Mouse (Mus musculus): Measurements from ENCODE around the gene Zfyve21. TPM values are rescaled to one million over a fixed set of nuclear protein-coding genes. Genes with fewer than 3 reads are reported as not detected.

Gene Zfyve21
- polyA plus RNA-seq (2015; fragmentation: Nextera tagmentation; extraction: Ambion mirVana), result 39.8 and 64.0 TPM in 2 replicates

DNA sequence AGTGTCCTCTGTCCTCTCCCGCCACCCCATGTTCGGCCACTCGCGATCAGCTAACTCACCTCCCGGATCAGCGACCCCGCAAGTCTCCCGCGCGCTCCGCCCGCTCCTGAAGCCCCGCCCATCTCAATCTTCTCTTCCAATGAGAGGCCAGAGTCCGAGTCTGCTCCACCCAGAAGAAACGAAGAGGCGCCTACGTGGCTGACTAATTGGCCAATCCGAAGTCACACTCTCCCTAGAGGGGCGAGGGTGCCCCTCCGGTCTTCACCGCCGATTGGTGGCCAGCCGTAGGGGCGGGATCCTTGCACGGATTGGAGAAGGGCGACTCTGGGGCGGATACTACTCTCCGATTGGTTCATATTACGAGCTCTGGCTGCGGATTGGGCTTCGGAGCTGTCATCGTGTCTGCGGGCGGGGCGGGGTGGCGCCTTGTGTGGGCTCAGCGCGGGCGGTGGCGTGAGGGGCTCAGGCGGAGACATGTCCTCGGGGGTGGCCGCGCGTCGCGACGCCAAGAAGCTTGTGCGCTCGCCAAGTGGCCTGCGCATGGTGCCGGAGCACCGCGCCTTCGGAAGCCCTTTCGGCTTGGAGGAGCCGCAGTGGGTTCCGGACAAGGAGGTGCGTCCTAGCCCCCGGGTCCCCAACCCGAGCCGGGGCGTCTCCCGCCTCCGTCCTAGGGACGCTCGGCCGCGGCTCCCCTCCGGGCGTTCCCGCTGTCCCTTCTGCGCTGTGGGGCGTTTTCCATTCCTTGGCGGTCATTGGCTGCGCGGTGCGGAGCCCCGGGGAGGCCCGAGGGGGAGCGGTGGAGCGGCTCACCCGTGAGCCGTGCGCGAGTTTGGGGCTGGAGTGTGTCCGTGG lies at the start of gene Zfyve21, which contains the start of gene Xrcc3:
Zfyve21 (plus strand) TSS at position 405 of the 852 bp plus-strand sequence.
Xrcc3 (minus strand) TSS at position 108 of the 852 bp plus-strand sequence.
- under 1% methylated on average over 87 of the region's 87 CpGs for WGBS
- H3K9me3 ChIP-seq (replicated peaks), result no peaks in the 10 kb centered on the region
- no peaks in the 10 kb centered on the region for H3K27me3 ChIP-seq (replicated peaks)
- H3K4me2 ChIP-seq, result peak within 1 kb of the TSS; percentile 95
- H3K36me3 ChIP-seq, result no peaks in the 10 kb centered on the region; the same call in 1 of the 2 replicates
- H3K9ac ChIP-seq (replicated peaks), result peak within 1 kb of the TSS; percentile 72
- peak within 1 kb of the TSS; percentile 87 for H3K27ac ChIP-seq (replicated peaks)
- H3K4me3 ChIP-seq (replicated peaks), result peak within 1 kb of the TSS; percentile 91
- peaks cover 50% of the 10 kb centered on the region for H3K4me1 ChIP-seq
- ATAC-seq (ENCODE audit: low FRiP score), result peak; percentile 99

DNA sequence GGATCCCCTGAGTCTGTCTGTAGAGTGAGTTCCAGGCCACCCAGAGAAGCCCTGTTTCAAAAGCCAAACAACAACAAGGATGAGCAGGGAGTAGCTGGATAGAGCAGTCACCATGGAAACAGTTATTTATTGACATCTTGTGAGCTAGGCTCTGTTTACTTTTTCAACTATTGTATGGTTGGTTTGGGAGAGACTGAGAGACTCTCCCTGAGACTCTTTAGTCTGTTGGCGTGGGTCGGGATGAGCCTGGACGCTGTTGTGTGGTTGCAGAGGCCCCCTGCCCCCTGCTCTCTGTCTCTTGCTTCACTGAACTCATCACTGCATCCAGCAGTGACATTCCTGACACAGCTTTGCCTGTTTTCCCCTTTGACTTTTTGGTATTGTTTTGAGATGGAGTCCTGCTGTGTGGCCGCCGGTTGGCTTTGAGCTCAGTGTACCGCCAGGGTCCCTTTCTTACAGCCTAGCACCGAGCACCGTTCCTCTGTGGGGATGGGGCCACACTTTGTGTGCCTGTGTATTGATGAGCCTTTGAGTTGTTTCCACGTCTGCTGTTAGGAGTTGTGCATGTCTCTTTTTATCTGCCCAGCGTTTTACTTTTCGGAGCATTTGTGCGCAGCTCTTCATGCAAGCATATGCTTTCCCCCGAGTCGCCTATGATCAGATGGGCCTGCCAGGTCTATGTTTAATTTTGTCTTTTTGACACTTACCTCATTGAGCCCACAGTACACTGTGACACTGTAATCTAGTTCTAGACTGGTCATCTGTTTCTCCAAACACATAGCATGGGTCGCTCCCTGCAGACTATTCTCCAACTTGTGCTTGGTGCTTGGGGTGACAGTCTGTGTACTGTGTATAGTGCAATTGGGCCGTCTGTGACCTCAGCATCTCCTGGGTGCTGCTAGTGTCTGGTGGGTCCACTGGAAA lies 47.4 kb upstream of the Zfyve21 start:
- no peak overlapping the region for H3K9ac ChIP-seq (replicated peaks)
- H3K36me3 ChIP-seq, result no peaks in the 10 kb centered on the region
- WGBS, result 25% methylated on average over 16 of the region's 16 CpGs
- H3K27ac ChIP-seq (replicated peaks), result peak overlapping the region; percentile 33
- peak overlapping the region; percentile 15 for H3K4me2 ChIP-seq
- no peaks in the 10 kb centered on the region for H3K9me3 ChIP-seq (replicated peaks)
- no peak for ATAC-seq (ENCODE audit: low FRiP score)
- H3K4me3 ChIP-seq (replicated peaks), result no peak overlapping the region
- H3K4me1 ChIP-seq, result peaks cover 59% of the 10 kb centered on the region
- H3K27me3 ChIP-seq (replicated peaks), result no peaks in the 10 kb centered on the region

- 93% methylated on average over 10 of the region's 10 CpGs for WGBS
- Histone ChIP-seq H3K4me2 (no peak overlapping the region), H3K36me3 (peaks cover 13% of the 10 kb centered on the region), H3K9me3 (replicated peaks) (no peaks in the 10 kb centered on the region), H3K4me3 (replicated peaks) (no peak overlapping the region), H3K27me3 (replicated peaks) (no peaks in the 10 kb centered on the region), H3K27ac (replicated peaks) (no peak overlapping the region), H3K9ac (replicated peaks) (no peak overlapping the region), H3K4me1 (peaks cover 43% of the 10 kb centered on the region)
- ATAC-seq (ENCODE audit: low FRiP score), result no peak
These were observed 45.5 kb upstream of the Zfyve21 start for GRCm38 (mm10) chr12:111768322-111768928.

DNA sequence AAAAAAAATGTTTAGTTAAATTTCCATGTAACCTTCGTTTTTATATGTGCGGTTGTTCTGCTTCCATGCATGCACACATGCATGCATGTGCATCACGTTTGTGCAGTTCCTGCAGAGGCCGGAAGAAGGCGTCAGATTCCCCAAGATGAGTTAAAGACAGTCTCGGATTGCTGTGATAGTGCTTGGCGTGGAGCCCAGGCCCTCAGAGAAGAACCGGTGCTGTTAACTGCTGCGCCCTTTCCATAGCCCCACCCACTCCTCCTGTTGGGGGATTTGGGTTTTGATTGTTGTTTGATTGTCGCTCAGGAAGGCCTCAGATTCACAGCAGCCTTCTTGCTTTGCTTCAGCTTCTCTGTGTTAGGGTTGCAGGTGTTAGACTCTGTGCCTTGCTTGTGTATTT lies 44.7 kb upstream of the Zfyve21 start:
- Histone ChIP-seq H3K27ac (replicated peaks) (peak overlapping the region; percentile 64), H3K27me3 (replicated peaks) (no peaks in the 10 kb centered on the region), H3K36me3 (peaks cover 22% of the 10 kb centered on the region), H3K9ac (replicated peaks) (no peak overlapping the region), H3K9me3 (replicated peaks) (no peaks in the 10 kb centered on the region), H3K4me3 (replicated peaks) (no peak overlapping the region), H3K4me2 (no peak overlapping the region), H3K4me1 (peaks cover 38% of the 10 kb centered on the region)
- ATAC-seq (ENCODE audit: low FRiP score), result no peak
- WGBS, result 29% methylated on average over 10 of the region's 10 CpGs

GRCm38 (mm10) chr12:111769816-111770577 lies 44.0 kb upstream of the Zfyve21 start:
- Histone ChIP-seq H3K9ac (replicated peaks) (no peak overlapping the region), H3K4me3 (replicated peaks) (no peak overlapping the region), H3K36me3 (peaks cover 29% of the 10 kb centered on the region), H3K4me2 (no peak overlapping the region), H3K9me3 (replicated peaks) (no peaks in the 10 kb centered on the region), H3K27ac (replicated peaks) (peak overlapping the region; percentile 64), H3K27me3 (replicated peaks) (no peaks in the 10 kb centered on the region), H3K4me1 (peaks cover 35% of the 10 kb centered on the region)
- ATAC-seq (ENCODE audit: low FRiP score), result no peak
- 44% methylated on average over 8 of the region's 9 CpGs for WGBS

DNA sequence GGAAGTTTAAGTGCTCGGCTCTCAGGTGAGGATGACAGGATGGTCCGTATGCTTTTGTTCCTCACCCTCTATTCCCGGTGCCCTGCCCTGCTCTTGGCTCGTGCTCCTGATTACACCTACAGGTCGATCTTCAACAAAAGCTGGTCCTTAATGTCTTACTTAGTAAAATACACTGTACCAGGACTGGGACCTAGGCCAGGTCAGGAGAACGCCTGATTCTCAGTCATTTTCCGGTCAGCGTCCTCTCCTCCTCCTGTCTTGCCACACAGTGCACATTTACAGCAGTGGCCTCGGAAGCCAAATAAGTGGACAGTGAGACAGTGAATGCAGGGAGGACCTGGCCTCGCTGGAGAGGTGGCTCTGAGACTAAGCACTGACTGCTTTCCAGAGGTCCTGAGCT lies 43.3 kb upstream of the Zfyve21 start:
- Histone ChIP-seq H3K4me2 (no peak overlapping the region), H3K4me3 (replicated peaks) (no peak overlapping the region), H3K27ac (replicated peaks) (no peak overlapping the region), H3K27me3 (replicated peaks) (no peaks in the 10 kb centered on the region), H3K9me3 (replicated peaks) (no peaks in the 10 kb centered on the region), H3K36me3 (peaks cover 35% of the 10 kb centered on the region), H3K4me1 (peaks cover 30% of the 10 kb centered on the region), H3K9ac (replicated peaks) (no peak overlapping the region)
- WGBS, result 86% methylated on average over 10 of the region's 10 CpGs
- no peak for ATAC-seq (ENCODE audit: low FRiP score)

DNA sequence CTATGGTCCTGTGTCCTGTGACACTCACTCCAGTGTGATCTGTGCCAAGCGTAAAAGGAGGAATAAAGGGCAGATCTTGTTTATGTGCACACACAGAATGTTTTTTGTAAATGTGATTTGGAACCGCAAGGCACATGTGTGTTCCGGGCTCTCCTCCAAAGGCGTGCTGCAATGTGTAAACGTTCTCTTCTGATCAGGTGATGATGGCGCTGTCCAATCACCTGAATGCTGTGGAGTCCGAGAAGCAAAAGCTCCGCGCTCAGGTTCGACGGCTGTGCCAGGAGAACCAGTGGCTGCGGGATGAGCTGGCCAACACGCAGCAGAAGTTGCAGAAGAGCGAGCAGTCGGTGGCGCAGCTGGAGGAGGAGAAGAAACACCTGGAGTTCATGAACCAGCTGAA lies 39.8 kb upstream of the Zfyve21 start:
- H3K4me3 ChIP-seq (replicated peaks), result no peak overlapping the region
- peaks cover 12% of the 10 kb centered on the region for H3K4me1 ChIP-seq
- no peaks in the 10 kb centered on the region for H3K9me3 ChIP-seq (replicated peaks)
- H3K9ac ChIP-seq (replicated peaks), result no peak overlapping the region
- no peak overlapping the region for H3K4me2 ChIP-seq
- H3K27ac ChIP-seq (replicated peaks), result no peak overlapping the region
- ATAC-seq (ENCODE audit: low FRiP score), result no peak
- no peaks in the 10 kb centered on the region for H3K27me3 ChIP-seq (replicated peaks)
- peaks cover 67% of the 10 kb centered on the region for H3K36me3 ChIP-seq
- 92% methylated on average over 16 of the region's 16 CpGs for WGBS

DNA sequence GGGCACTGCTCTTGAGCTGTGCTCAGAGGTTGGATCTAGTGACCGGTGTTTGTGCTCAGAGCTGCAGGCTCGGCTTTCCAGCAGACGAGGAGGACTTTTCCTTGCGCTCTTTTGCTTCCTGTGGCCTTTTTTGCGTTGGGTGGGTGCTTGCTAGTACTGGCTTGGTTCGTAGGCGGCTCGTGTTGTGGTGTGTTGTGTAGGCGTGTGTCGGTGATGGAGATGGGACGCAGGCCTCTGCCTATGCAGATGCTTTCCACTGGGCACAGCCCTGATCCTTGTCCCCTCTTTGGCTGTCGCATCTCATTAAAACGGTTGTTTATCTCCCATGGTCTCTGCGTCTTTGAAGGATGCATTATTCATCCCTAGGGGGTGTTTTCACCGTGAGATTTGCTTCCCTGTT lies 39.1 kb upstream of the Zfyve21 start:
- Histone ChIP-seq H3K36me3 (peaks cover 74% of the 10 kb centered on the region), H3K9ac (replicated peaks) (no peak overlapping the region), H3K4me1 (peaks cover 5% of the 10 kb centered on the region), H3K9me3 (replicated peaks) (no peaks in the 10 kb centered on the region), H3K4me3 (replicated peaks) (no peak overlapping the region), H3K27me3 (replicated peaks) (no peaks in the 10 kb centered on the region), H3K27ac (replicated peaks) (no peak overlapping the region), H3K4me2 (no peak overlapping the region)
- WGBS, result 66% methylated on average over 15 of the region's 15 CpGs
- ATAC-seq (ENCODE audit: low FRiP score), result no peak

- no peak for ATAC-seq (ENCODE audit: low FRiP score)
- H3K4me2 ChIP-seq, result no peak overlapping the region
- no peak overlapping the region for H3K27ac ChIP-seq (replicated peaks)
- no peaks in the 10 kb centered on the region for H3K4me1 ChIP-seq
- H3K27me3 ChIP-seq (replicated peaks), result no peaks in the 10 kb centered on the region
- no peak overlapping the region for H3K4me3 ChIP-seq (replicated peaks)
- peaks cover 95% of the 10 kb centered on the region for H3K36me3 ChIP-seq
- no peak overlapping the region for H3K9ac ChIP-seq (replicated peaks)
- 94% methylated on average over 13 of the region's 13 CpGs for WGBS
- H3K9me3 ChIP-seq (replicated peaks), result no peaks in the 10 kb centered on the region
These were observed 36.1 kb upstream of the Zfyve21 start for GRCm38 (mm10) chr12:111777919-111778318.

GRCm38 (mm10) chr12:111779544-111779943 lies 34.4 kb upstream of the Zfyve21 start:
- Histone ChIP-seq H3K4me2 (no peak overlapping the region), H3K27ac (replicated peaks) (no peak overlapping the region), H3K36me3 (peaks cover 95% of the 10 kb centered on the region), H3K9me3 (replicated peaks) (no peaks in the 10 kb centered on the region), H3K9ac (replicated peaks) (no peak overlapping the region), H3K27me3 (replicated peaks) (no peaks in the 10 kb centered on the region), H3K4me1 (no peaks in the 10 kb centered on the region), H3K4me3 (replicated peaks) (no peak overlapping the region)
- 100% methylated on average over 1 of the region's 1 CpGs for WGBS
- ATAC-seq (ENCODE audit: low FRiP score), result no peak

DNA sequence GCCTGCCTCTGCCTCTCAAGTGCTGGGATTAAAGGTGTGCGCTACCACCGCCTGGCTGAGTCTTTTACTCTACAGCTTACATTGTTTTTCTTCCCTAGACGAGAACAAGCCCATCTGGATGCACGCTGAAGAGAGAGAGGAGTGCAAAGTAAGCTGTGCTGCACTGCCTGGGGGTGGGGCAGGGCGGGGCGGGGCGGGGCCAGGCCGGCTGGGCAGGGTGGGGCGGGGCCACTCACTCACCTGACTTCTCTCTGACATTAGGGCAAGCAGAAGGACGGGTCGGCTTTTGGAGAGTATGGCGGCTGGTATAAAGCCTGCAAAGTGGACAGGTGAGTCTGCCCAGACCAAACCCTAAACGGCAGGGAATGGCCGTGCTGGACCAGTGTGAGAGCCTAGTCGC lies 28.8 kb upstream of the Zfyve21 start:
- H3K9ac ChIP-seq (replicated peaks), result no peak overlapping the region
- no peaks in the 10 kb centered on the region for H3K27me3 ChIP-seq (replicated peaks)
- H3K9me3 ChIP-seq (replicated peaks), result no peaks in the 10 kb centered on the region
- H3K27ac ChIP-seq (replicated peaks), result no peak overlapping the region
- H3K4me2 ChIP-seq, result no peak overlapping the region
- WGBS, result 78% methylated on average over 15 of the region's 15 CpGs
- H3K4me3 ChIP-seq (replicated peaks), result no peak overlapping the region
- H3K4me1 ChIP-seq, result no peaks in the 10 kb centered on the region
- ATAC-seq (ENCODE audit: low FRiP score), result no peak
- H3K36me3 ChIP-seq, result peaks cover 94% of the 10 kb centered on the region
